Mouse (Mus musculus): ENCODE measurements at regions not wholly inside any gene's neighbourhood (a gene's known extent, or its start where the extent isn't known, plus 50 kb on each side); places are given as distances from the start of the nearest gene placed in this dataset.

GRCm38 (mm10) chr17:88161766-88162165, 96.7 kb upstream of the Fbxo11 start:
- no peak overlapping the region for H3K4me3 ChIP-seq (replicated peaks; ENCODE audit: control insufficient read depth, low read depth, low read length)
- H3K27ac ChIP-seq (ENCODE audit: control insufficient read depth, insufficient read depth, low read depth, low read length, poor library complexity) = no peak overlapping the region
- TF ChIP-seq POLR2A (IDR thresholded peaks at IDR 0.05; ENCODE audit: borderline replicate concordance, control insufficient read depth, low read depth, low read length) (no peak), CTCF (IDR thresholded peaks at IDR 0.05; ENCODE audit: control insufficient read depth, insufficient read depth, low read length) (no peak)
- 88% methylated on average over 8 of the region's 8 CpGs for WGBS
- H3K4me1 ChIP-seq (ENCODE audit: control insufficient read depth, insufficient read depth, low read length) = no peaks in the 10 kb centered on the region

- no peaks in the 10 kb centered on the region for H3K4me1 ChIP-seq (ENCODE audit: control insufficient read depth, insufficient read depth, low read length)
- WGBS = 60% methylated on average over 4 of the region's 4 CpGs
- H3K4me3 ChIP-seq (replicated peaks; ENCODE audit: control insufficient read depth, low read depth, low read length) = no peak overlapping the region
- no peak overlapping the region for H3K27ac ChIP-seq (ENCODE audit: control insufficient read depth, insufficient read depth, low read depth, low read length, poor library complexity)
- TF ChIP-seq CTCF (IDR thresholded peaks at IDR 0.05; ENCODE audit: control insufficient read depth, insufficient read depth, low read length) (no peak), POLR2A (IDR thresholded peaks at IDR 0.05; ENCODE audit: borderline replicate concordance, control insufficient read depth, low read depth, low read length) (no peak)
These were observed 99.7 kb upstream of the Fbxo11 start for GRCm38 (mm10) chr17:88164805-88165204.

GRCm38 (mm10) chr17:88165811-88166210, 100.7 kb upstream of the Fbxo11 start:
- TF ChIP-seq POLR2A (IDR thresholded peaks at IDR 0.05; ENCODE audit: borderline replicate concordance, control insufficient read depth, low read depth, low read length) = no peak
- no peak for TF ChIP-seq CTCF (IDR thresholded peaks at IDR 0.05; ENCODE audit: control insufficient read depth, insufficient read depth, low read length)
- H3K4me3 ChIP-seq (replicated peaks; ENCODE audit: control insufficient read depth, low read depth, low read length) = no peak overlapping the region
- 88% methylated on average over 6 of the region's 6 CpGs for WGBS
- H3K4me1 ChIP-seq (ENCODE audit: control insufficient read depth, insufficient read depth, low read length) = no peaks in the 10 kb centered on the region
- no peak overlapping the region for H3K27ac ChIP-seq (ENCODE audit: control insufficient read depth, insufficient read depth, low read depth, low read length, poor library complexity)

GRCm38 (mm10) chr17:88168262-88169096, 103.4 kb upstream of the Fbxo11 start:
- no peak for TF ChIP-seq CTCF (IDR thresholded peaks at IDR 0.05; ENCODE audit: control insufficient read depth, insufficient read depth, low read length)
- TF ChIP-seq POLR2A (IDR thresholded peaks at IDR 0.05; ENCODE audit: borderline replicate concordance, control insufficient read depth, low read depth, low read length) = no peak
- WGBS = 76% methylated on average over 8 of the region's 8 CpGs

GRCm38 (mm10) chr17:88171606-88172005, 106.5 kb upstream of the Fbxo11 start:
- no peak for TF ChIP-seq CTCF (IDR thresholded peaks at IDR 0.05; ENCODE audit: control insufficient read depth, insufficient read depth, low read length)
- TF ChIP-seq POLR2A (IDR thresholded peaks at IDR 0.05; ENCODE audit: borderline replicate concordance, control insufficient read depth, low read depth, low read length) = no peak
- Histone ChIP-seq H3K4me3 (replicated peaks; ENCODE audit: control insufficient read depth, low read depth, low read length) (no peak overlapping the region), H3K27ac (ENCODE audit: control insufficient read depth, insufficient read depth, low read depth, low read length, poor library complexity) (no peak overlapping the region), H3K4me1 (ENCODE audit: control insufficient read depth, insufficient read depth, low read length) (no peaks in the 10 kb centered on the region; the same call in 1 of the 2 replicates)
- 62% methylated on average over 3 of the region's 3 CpGs for WGBS

More at GRCm38 (mm10) chr17:88168262-88169096, 103.4 kb upstream of the Fbxo11 start:
- no peak overlapping the region for H3K4me3 ChIP-seq (replicated peaks; ENCODE audit: control insufficient read depth, low read depth, low read length)
- H3K4me1 ChIP-seq (ENCODE audit: control insufficient read depth, insufficient read depth, low read length) = no peaks in the 10 kb centered on the region; the same call in 1 of the 2 replicates
- H3K27ac ChIP-seq (ENCODE audit: control insufficient read depth, insufficient read depth, low read depth, low read length, poor library complexity) = no peak overlapping the region

GRCm38 (mm10) chr17:88173354-88174032, 108.4 kb upstream of the Fbxo11 start:
- Histone ChIP-seq H3K4me1 (ENCODE audit: control insufficient read depth, insufficient read depth, low read length) (no peaks in the 10 kb centered on the region; the same call in 1 of the 2 replicates), H3K4me3 (replicated peaks; ENCODE audit: control insufficient read depth, low read depth, low read length) (no peak overlapping the region), H3K27ac (ENCODE audit: control insufficient read depth, insufficient read depth, low read depth, low read length, poor library complexity) (no peak overlapping the region)
- WGBS = 39% methylated on average over 4 of the region's 4 CpGs
- TF ChIP-seq POLR2A (IDR thresholded peaks at IDR 0.05; ENCODE audit: borderline replicate concordance, control insufficient read depth, low read depth, low read length) (no peak), CTCF (IDR thresholded peaks at IDR 0.05; ENCODE audit: control insufficient read depth, insufficient read depth, low read length) (no peak)

GRCm38 (mm10) chr17:88174242-88174679, 109.2 kb upstream of the Fbxo11 start:
- Histone ChIP-seq H3K4me1 (ENCODE audit: control insufficient read depth, insufficient read depth, low read length) (no peaks in the 10 kb centered on the region; the same call in 1 of the 2 replicates), H3K27ac (ENCODE audit: control insufficient read depth, insufficient read depth, low read depth, low read length, poor library complexity) (no peak overlapping the region), H3K4me3 (replicated peaks; ENCODE audit: control insufficient read depth, low read depth, low read length) (no peak overlapping the region)
- TF ChIP-seq CTCF (IDR thresholded peaks at IDR 0.05; ENCODE audit: control insufficient read depth, insufficient read depth, low read length) (no peak), POLR2A (IDR thresholded peaks at IDR 0.05; ENCODE audit: borderline replicate concordance, control insufficient read depth, low read depth, low read length) (no peak)
- 89% methylated on average over 10 of the region's 10 CpGs for WGBS

GRCm38 (mm10) chr17:88175951-88176623, 111.0 kb upstream of the Fbxo11 start:
- no peaks in the 10 kb centered on the region; the same call in 1 of the 2 replicates for H3K4me1 ChIP-seq (ENCODE audit: control insufficient read depth, insufficient read depth, low read length)
- no peak for TF ChIP-seq CTCF (IDR thresholded peaks at IDR 0.05; ENCODE audit: control insufficient read depth, insufficient read depth, low read length)
- TF ChIP-seq POLR2A (IDR thresholded peaks at IDR 0.05; ENCODE audit: borderline replicate concordance, control insufficient read depth, low read depth, low read length) = no peak
- no peak overlapping the region; the same call in 1 of the 2 replicates for H3K27ac ChIP-seq (ENCODE audit: control insufficient read depth, insufficient read depth, low read depth, low read length, poor library complexity)
- H3K4me3 ChIP-seq (replicated peaks; ENCODE audit: control insufficient read depth, low read depth, low read length) = no peak overlapping the region
- 5% methylated on average over 4 of the region's 4 CpGs for WGBS

All from bone marrow, adult 2 months (tissue).